Comparison of ENCODE assay signal across 31 mouse cellular contexts in genomic region chr4:149827784-149828183, GRCm38 (mm10).
"Had no signal": no experiment of that assay in that cellular context is flagged by ENCODE, and none has a peak within 500 bp of the region (broad histone marks: within the 10 kb centered on the region; RNA-seq: fewer than 3 reads in every experiment).

No protein-coding gene starts in this region.

- H3K4me1 ChIP-seq: liver, embryonic 12.5 days; liver, embryonic 13.5 days; liver, embryonic 15.5 days; megakaryocyte, embryonic 14.5 days; midbrain, embryonic 12.5 days; midbrain, embryonic 15.5 days; neural tube, embryonic 12.5 days had no signal

- ATAC-seq: liver, embryonic 12.5 days; liver, postnatal 0 days; lung, postnatal 0 days; midbrain, embryonic 13.5 days; midbrain, embryonic 15.5 days; midbrain, embryonic 16.5 days had no signal

- H3K9ac ChIP-seq: limb, embryonic 12.5 days; limb, embryonic 13.5 days; limb, embryonic 15.5 days; liver, embryonic 12.5 days; liver, embryonic 13.5 days; liver, embryonic 14.5 days; liver, embryonic 15.5 days; liver, postnatal 0 days; lung, embryonic 14.5 days; lung, embryonic 15.5 days; midbrain, embryonic 12.5 days; midbrain, embryonic 13.5 days; midbrain, embryonic 15.5 days; neural tube, embryonic 12.5 days had no signal

- H3K4me3 ChIP-seq: left cerebral cortex, adult 2 months; limb, embryonic 10.5 days; limb, embryonic 12.5 days; limb, embryonic 13.5 days; limb, embryonic 15.5 days; liver, embryonic 12.5 days; liver, embryonic 13.5 days; liver, embryonic 15.5 days; lung, embryonic 15.5 days; megakaryocyte, embryonic 14.5 days; midbrain, embryonic 10.5 days; midbrain, embryonic 12.5 days; midbrain, embryonic 13.5 days; midbrain, embryonic 15.5 days; myocyte; neural tube, embryonic 12.5 days had no signal

- H3K27me3 ChIP-seq: limb, embryonic 12.5 days; limb, embryonic 13.5 days; limb, embryonic 15.5 days; lung, embryonic 15.5 days; midbrain, embryonic 12.5 days; midbrain, embryonic 13.5 days; midbrain, embryonic 15.5 days; neural tube, embryonic 12.5 days had no signal

- H3K27ac ChIP-seq: left cerebral cortex, adult 2 months; limb, embryonic 10.5 days; limb, embryonic 12.5 days; limb, embryonic 13.5 days; limb, embryonic 15.5 days; liver, embryonic 12.5 days; liver, embryonic 13.5 days; liver, embryonic 14.5 days; liver, embryonic 15.5 days; lung, embryonic 15.5 days; macrophage; midbrain, embryonic 10.5 days; midbrain, embryonic 12.5 days; midbrain, embryonic 13.5 days; midbrain, embryonic 15.5 days; neural tube, embryonic 12.5 days had no signal

- H3K9me3 ChIP-seq: limb, embryonic 10.5 days; limb, embryonic 15.5 days; liver, embryonic 12.5 days; liver, embryonic 13.5 days; liver, embryonic 15.5 days; lung, embryonic 15.5 days; midbrain, embryonic 10.5 days; midbrain, embryonic 12.5 days; midbrain, embryonic 15.5 days; neural tube, embryonic 12.5 days had no signal

- H3K36me3 ChIP-seq: limb, embryonic 10.5 days; limb, embryonic 12.5 days; limb, embryonic 13.5 days; limb, embryonic 15.5 days; liver, embryonic 12.5 days; liver, embryonic 13.5 days; liver, embryonic 15.5 days; lung, embryonic 15.5 days; midbrain, embryonic 10.5 days; midbrain, embryonic 12.5 days; midbrain, embryonic 13.5 days; midbrain, embryonic 15.5 days; neural tube, embryonic 12.5 days had no signal

- H3K4me2 ChIP-seq: limb, embryonic 12.5 days; limb, embryonic 13.5 days; limb, embryonic 15.5 days; liver, embryonic 11.5 days; liver, embryonic 12.5 days; liver, embryonic 13.5 days; liver, embryonic 15.5 days; lung, embryonic 14.5 days; lung, embryonic 15.5 days; midbrain, embryonic 12.5 days; midbrain, embryonic 13.5 days; midbrain, embryonic 15.5 days; neural tube, embryonic 12.5 days had no signal

- DNase-seq: left cerebral cortex, postnatal 4 days; liver; liver, embryonic 13.5 days; liver, postnatal 0 days; lung, adult 18-20 months; lung, adult 2 months; lung, embryonic 14.5 days; lung, postnatal 10 days; lung, postnatal 14 days; lung, postnatal 36 days; lung, postnatal 4 days had no signal
